Mouse (Mus musculus) adrenal gland, adult (tissue): ENCODE measurements around the gene P2ry14.
A peak's percentile ranks its signal among the peaks of the same experiment; 100 is the strongest.
"Not testable (repeated sequence)": the region's sequence is repeated elsewhere in the genome, so short reads cannot be mapped to it uniquely, and the experiment has no call there.

Experiments
- DNase-seq, 2 experiments: peaks; one replicate each; pipeline ENCODE4 v3.0.0; 2022 to 2023; ENCODE audit warnings: low spot score in 1 of 2; ENCODE audit not compliant: inconsistent age in 2 of 2

P2ry14 gene

DNA sequence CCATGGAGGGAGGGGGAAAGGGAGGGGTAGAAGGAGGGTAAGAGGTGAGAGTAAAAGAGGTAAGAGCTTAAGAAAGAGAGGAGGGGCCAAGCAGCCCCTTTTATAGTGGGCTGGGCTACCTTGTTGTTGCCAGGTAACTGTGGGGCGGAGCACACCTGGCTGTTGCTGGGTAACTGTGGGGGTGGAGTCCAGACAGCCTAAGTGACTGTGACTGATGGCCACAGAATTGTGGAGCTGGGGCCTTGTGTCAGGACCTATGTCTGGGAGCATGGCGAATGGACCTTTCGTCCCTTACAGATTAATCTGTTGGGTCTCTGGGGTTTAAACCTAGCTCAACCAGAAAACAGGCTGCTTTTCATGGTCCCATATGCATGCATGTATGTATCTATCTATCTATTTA, 43.6 kb downstream of the P2ry14 start:
- DNase-seq = not testable (repeated sequence)

- no peak for DNase-seq
Observed at GRCm38 (mm10) chr3:59107439-59107838, 46.0 kb downstream of the P2ry14 start.

DNA sequence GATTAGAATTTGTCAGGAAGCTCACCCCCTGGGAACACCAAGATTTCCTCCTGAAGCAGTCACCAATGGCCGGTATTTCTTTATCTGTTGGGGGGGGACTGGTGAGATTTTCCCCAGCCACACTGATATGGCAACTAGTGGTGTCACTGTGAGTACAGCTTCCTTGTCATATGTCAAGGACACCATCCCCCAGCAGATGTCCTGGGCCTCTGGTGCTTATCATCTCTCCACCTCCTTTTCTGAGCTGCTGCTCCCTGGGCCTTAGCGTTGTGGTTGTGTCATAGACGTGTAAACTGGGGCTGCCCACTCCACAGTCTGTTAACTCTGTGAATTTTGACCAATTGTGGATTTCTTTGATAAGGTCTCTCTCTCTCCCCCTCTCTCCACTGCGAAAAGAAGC, 49.0 kb downstream of the P2ry14 start:
- peak; percentile 46 to 64 for DNase-seq

DNA sequence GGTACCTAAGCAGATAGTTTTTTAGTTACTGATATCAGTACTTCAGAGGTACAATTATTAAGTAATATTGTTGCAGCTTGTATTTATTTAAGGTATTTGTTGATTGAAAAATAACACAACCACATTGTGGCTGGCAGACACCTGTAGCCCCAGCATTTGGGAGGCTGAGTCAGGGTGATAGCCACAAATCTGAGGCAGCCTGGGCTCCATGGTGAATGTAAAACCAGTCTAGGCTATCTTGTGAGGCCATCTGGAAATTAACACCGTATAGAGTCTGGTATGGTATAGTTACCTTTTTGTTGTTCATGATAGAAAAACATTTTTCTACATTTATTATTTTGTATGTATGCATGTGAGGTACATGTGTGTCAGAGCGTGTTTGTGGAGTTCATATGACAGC, 51.3 kb downstream of the P2ry14 start:
- no peak for DNase-seq

DNA sequence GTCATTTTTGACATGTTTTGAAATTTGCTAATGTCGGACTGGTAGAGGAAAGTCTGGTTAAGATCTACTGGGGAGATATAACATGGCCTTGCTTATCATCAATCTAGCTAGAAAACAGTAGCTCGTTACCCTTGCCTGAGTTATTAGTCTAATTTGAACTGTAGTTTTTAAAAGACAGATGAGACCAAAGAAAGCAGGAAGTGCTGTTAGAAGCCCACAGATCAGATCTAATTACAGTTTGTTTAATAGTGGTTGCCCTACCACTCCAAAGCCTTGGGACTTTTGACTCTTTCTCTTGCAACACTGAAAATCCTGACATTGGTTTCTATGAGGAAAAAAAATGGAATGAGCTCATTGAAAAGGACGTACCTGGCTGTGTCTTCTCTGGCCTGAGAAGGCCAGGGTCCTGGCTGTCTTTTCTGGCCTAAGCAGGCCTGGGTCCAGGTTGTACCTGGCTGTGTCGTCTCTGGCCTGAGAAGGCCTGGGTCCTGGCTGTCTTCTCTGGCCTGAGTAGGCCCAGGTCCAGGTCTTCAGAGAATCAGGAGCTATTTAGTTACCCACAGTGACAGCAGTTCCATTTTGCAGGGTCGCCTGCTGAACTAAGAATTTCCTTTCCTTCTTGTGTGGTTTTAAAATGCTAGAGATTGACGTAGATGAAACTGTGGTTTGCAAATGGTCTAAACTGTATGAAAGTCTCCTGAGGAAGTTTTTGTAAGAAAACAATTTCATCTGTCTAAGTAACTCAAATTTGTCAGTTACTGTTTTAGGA, 52.0 kb downstream of the P2ry14 start, which contains the start of gene Gpr171:
Gene Gpr171 (minus strand): TSS at position 604 of the 769 bp plus-strand sequence.
- no peak for DNase-seq

DNA sequence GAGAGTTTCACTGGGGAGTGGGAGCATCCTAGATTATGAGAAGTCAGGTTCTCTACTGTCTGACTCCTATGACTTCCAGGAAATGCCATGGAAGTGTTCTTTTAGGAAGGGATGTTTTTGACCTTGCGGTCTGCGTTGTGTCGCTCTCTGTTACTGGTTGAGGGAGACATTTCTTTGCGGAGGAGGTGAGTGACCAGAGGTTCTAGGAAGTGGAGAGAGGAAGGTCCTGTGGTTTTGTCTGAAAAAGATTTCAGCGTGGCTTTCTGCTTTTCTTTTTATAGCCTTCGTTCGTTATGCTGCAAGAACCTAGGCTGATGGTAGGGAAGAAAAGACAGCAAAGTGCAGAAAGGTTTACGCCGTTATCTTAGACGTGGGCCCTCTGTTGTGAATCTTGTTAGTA, 54.9 kb downstream of the P2ry14 start:
- no peak for DNase-seq

- DNase-seq = peak in 1 of 2 experiments; percentile 75
Observed at GRCm38 (mm10) chr3:59097421-59097820, 56.0 kb downstream of the P2ry14 start.

DNA sequence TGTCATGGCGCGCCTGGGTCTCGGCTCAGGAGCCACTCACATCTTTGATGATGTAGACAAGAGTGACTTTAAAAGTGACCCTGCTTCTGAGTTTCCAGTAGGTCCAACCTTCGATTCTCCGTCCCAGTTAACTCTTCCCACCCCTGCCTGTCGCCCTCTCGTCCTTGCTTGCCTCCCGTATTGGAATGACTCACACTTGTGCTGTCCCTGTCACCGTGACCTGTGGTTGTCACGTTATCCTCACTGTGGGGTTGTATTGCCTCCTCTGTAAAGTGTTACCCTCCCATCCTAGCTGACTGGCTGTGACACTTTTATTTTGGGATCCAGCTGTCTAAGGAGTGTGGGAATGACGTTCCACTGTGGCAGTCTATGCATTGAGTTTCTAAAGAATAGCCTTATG, 60.7 kb downstream of the P2ry14 start:
- peak in 1 of 2 experiments; percentile 56 for DNase-seq

DNA sequence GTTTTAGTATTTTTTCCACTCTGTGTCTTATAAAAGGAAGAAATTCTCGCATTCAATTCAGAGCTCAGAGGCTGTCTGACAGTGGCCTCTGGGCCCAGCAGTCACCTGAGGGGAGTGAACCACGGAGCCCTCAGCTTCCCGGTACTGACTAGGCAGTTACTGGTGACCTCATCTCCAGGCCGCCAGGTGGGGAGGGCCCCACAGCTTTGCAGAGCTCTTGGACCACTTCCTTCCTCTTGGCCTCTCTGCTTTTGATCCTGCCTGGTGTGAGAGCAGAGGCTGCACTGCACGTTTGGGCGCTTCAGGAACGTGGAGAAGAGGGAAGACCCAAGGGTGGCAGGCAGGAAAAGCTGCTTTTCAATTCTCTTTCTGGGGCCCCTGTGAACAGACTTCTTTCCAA, 72.5 kb downstream of the P2ry14 start:
- no peak for DNase-seq

DNA sequence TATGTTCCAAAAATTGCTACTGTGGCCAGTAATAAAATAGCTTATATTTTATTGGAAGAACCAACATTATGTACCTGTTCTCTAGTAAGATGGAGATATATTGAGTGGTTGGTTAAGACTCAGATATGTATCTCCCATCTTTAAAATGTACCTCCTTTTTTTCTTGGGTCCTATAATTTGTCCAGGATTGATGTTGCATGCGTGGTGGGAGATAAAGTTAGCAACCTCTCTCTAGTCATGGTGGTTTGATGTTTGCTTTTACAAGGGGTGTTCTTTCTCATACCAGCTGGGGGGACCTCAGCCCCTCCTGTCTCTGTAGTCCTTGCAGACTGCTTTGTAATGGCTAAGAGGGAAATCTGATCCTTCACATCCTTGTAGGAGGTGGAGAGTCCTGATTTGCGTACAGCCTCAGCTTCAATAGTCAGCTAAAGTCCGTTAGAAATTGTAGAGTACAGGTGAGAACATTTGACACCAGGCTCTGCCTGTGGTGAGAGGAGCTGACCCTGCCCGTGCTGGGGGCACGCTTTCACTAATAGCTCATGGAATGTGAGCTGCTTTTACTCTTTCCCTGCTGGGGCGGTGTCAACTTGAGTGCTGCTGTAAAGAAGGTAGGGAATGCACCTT, 73.0 kb downstream of the P2ry14 start:
- DNase-seq = no peak

DNA sequence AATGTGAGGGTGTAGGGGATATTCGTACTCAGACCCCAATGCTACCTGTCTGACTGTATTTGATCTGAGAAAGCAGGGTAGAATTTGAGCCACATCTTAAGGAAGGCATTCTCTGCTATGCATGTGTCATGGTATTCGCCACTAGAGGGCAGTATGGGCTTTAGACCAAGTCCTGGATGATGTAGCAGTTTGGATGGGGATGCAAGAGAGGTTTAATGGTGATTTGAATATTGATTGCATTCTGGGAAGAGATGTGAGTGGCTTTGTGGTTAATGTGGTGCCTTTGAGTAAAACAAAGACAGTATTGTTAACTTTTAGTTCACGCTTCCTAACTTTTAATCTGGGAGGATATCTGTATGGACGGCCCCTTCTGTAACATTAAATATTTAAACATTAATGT, 74.1 kb downstream of the P2ry14 start:
- peak; percentile 43 to 84 for DNase-seq

DNA sequence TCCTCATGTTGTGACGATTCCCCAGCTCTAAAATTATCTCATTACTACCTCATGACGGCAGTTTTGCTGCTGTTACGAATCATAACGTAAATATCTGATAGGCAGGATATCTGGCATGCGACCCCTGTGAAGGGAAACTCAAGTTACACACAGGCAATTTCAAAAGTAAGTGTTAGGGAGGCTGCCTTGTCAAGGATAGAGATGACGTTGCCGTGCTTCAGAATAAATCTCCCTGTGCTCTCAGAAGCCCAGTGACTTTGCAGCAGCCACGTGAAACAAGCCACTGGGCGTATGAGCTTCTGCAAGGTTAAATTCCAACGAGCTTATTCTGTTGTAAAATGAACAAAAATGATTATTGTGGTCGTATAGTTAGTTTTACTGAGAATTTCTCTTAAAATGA, 74.8 kb downstream of the P2ry14 start:
- peak; percentile 41 to 73 for DNase-seq

GRCm38 (mm10) chr3:59077278-59077677, 76.1 kb downstream of the P2ry14 start:
- peak in 1 of 2 experiments; percentile 58 for DNase-seq

GRCm38 (mm10) chr3:59069071-59069470, 84.3 kb downstream of the P2ry14 start:
- not testable (repeated sequence) for DNase-seq

DNA sequence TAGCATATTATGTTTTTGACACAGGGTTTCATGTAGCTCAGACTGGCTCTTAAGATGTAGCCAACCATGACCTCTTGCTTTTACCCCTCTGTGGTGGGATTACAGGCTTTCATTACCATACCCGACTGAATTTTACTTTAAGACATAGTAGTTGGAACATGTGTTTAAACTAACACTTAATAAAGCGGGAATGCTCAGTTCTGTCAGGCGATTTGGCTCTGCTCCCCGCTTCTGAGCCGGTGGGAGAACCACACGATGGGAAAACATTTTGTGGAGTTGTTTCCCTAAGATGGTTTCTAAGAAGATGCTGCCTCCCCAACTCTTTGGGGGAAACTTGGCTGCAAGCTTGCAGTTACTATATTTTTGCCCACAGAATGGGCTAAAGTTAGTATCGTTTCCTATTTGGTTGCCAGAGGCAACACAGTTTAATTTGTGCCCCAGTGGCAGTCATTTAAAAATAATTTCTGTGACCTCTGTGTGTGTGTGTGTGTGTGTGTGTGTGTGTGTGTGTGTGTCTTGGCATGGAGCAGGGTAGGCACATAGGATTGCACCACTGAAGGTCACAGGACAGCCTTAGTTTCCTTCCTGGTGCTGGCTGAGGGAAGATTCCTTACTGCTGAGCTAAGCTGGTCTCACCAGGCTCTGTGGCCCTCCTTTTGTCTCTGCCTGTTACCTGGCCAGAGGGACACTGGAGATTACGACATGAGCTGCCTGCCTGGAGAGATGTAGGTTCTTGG, 86.7 kb downstream of the P2ry14 start:
- DNase-seq = peak in 1 of 2 experiments; percentile 40

- no peak for DNase-seq
Observed at GRCm38 (mm10) chr3:59065937-59066336, 87.5 kb downstream of the P2ry14 start.
